8 mouse cellular contexts compared by ENCODE assay signal in the genomic region with DNA sequence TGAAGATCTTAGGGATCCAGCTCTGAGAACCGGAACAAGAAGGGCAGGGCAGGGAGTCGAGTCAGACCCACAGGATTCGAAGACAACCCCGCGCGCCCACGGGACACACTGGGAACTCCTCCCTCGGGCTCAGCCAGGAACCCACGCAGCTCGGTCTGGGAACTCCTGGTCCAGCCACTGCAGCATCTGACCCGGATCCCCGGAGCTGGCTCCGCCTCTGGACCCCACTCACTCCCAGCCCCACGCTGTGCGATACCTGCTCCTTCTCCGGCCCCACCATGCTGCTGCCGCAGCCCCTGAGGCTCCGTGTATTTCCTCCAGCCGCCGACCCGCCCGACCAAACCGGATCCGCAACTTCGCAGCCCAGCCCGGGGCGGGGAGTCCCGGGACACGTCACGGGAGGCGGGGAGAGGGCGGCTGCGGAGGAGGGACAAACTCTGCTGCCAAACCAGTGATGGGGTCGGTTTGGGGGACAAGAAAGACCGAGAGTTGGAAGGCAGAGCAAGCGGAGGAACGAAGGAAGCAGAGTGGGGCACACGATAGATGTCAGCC. TPM values are rescaled to one million over a fixed set of nuclear protein-coding genes. Genes with fewer than 3 reads are reported as not detected.
A peak's percentile ranks its signal among the peaks of the same experiment; 100 is the strongest.
DNase-seq lines count a peak whose midpoint lies in the region; ATAC-seq and TF ChIP-seq lines count a peak whose summit lies in the region.

TSS of gene Trpm4 (minus strand) at position 350 of the 552 bp plus-strand sequence.

- H3K4me1 ChIP-seq in hindbrain, postnatal 0 days (ENCODE audit: insufficient read depth, low read length): peaks cover 5% of the 10 kb centered on the region

- H3K4me3 ChIP-seq in hindbrain, postnatal 0 days (ENCODE audit: low read length): peak within 1 kb of the TSS; percentile 61

- WGBS in hindbrain, postnatal 0 days: under 1% methylated on average over 38 of the region's 38 CpGs

- peak within 1 kb of the TSS; percentile 69 for H3K27ac ChIP-seq in hindbrain, postnatal 0 days

- peak; percentile 91 for DNase-seq in gastrocnemius, postnatal 10 days
- peak; percentile 88 for DNase-seq in hindbrain, postnatal 0 days (ENCODE audit: low spot score)
- DNase-seq in left cerebral cortex, postnatal 25 days (ENCODE audit: low spot score in 2 of 2): peak; percentile 74
- peak; percentile 82 for DNase-seq in right cerebral cortex, postnatal 4 days
- DNase-seq in yolk sac, embryonic 10.5 days (ENCODE audit: low spot score): peak; percentile 74

- H3K27me3 ChIP-seq in hindbrain, postnatal 0 days (ENCODE audit: insufficient read depth, low read length): no peaks in the 10 kb centered on the region

- no peaks in the 10 kb centered on the region for H3K9me3 ChIP-seq in hindbrain, postnatal 0 days (ENCODE audit: low read length)

- peak; percentile 88 for ATAC-seq in activated CD4-positive, CD25-positive, alpha-beta regulatory T cell, adult 4 months
- peak; percentile 69 for ATAC-seq in common myeloid progenitor, adult 5-6 weeks (replicated peaks; ENCODE audit: low read depth, poor library complexity, severe bottlenecking)
- peak; percentile 78 for ATAC-seq in hindbrain, postnatal 0 days
- peak; percentile 72 for ATAC-seq in megakaryocyte-erythroid progenitor cell, adult 5-6 weeks (replicated peaks; ENCODE audit: low FRiP score, low TSS enrichment, poor library complexity, severe bottlenecking)

- no peak for TF ChIP-seq CTCF in hindbrain, postnatal 0 days (IDR thresholded peaks at IDR 0.05; ENCODE audit: low read depth)

- peak within 1 kb of the TSS; percentile 93 for H3K4me2 ChIP-seq in hindbrain, postnatal 0 days (ENCODE audit: low read depth, low read length)

- H3K36me3 ChIP-seq in hindbrain, postnatal 0 days (ENCODE audit: insufficient read depth, low read length): no peaks in the 10 kb centered on the region

- intact Hi-C loops in left cerebral cortex, postnatal 25 days (cut with DNase I): no loop called here

- peak within 1 kb of the TSS; percentile 68 for H3K9ac ChIP-seq in hindbrain, postnatal 0 days (replicated peaks; ENCODE audit: low read length)

RNA-seq across cellular contexts. Expression of gene Trpm4, which starts in this region (rescaled TPM):
- 10 to 100 TPM; 21.7 to 27.8 TPM for polyA plus RNA-seq in activated CD4-positive, CD25-positive, alpha-beta regulatory T cell, adult 4 months (2017; shearing (Covaris generic))
- 3.1 and 3.4 TPM in 2 replicates for total RNA-seq in common myeloid progenitor, adult 5-6 weeks (2017)
- total RNA-seq in gastrocnemius, postnatal 10 days (2021): 10 to 100 TPM; 25.5 to 35.2 TPM
- total RNA-seq in hindbrain, postnatal 0 days (2014; rRNA removed): 29.5 and 35.7 TPM in 2 replicates
- polyA plus RNA-seq in hindbrain, postnatal 0 days (2015; fragmentation: Nextera tagmentation; extraction: Ambion mirVana): 11.2 and 13.0 TPM in 2 replicates
- 10 to 100 TPM; 13.2 to 24.9 TPM for total RNA-seq in left cerebral cortex, postnatal 25 days (2021)
- 0.22 and 0.54 TPM in 2 replicates for total RNA-seq in megakaryocyte-erythroid progenitor cell, adult 5-6 weeks (2014; fragmentation: Nextera tagmentation)
- 0.11 TPM in 1 of 2 replicates, not detected in the other for total RNA-seq in megakaryocyte-erythroid progenitor cell, adult 5-6 weeks (2017)

Comparison
In these comparisons a context has a peak if more than half of its experiments do, and no peak if none do; other contexts are left out.
1. Peak in every context shown above with its lines: DNase-seq, ATAC-seq, H3K4me3 ChIP-seq and H3K27ac ChIP-seq.
2. Peak in ATAC-seq in megakaryocyte-erythroid progenitor cell, adult 5-6 weeks; RNA of the gene not detected or under 1 TPM.